Mouse (Mus musculus) ovary, postnatal 14 days (tissue): ENCODE measurements around the gene Ikbkg.
"Not testable (repeated sequence)": the region's sequence is repeated elsewhere in the genome, so short reads cannot be mapped to it uniquely, and the experiment has no call there.

Experiments used
- DNase-seq: peaks from one replicate; pipeline ENCODE4 v3.0.0; 2022; ENCODE audit warnings: low spot score

Gene Ikbkg

GRCm38 (mm10) chrX:74392535-74393443 is at the start of gene Ikbkg, which contains the start of gene Fam3a:
Gene Ikbkg (plus strand): TSS chrX:74393290.
Gene Fam3a (minus strand): TSS chrX:74393272.
- DNase-seq = peak; percentile 55

GRCm38 (mm10) chrX:74352645-74353466 is 40.2 kb upstream of the Ikbkg start:
- no peak for DNase-seq

GRCm38 (mm10) chrX:74353467-74353770 is 39.7 kb upstream of the Ikbkg start, which contains the start of gene Lage3:
Gene Lage3 (minus strand): TSS chrX:74353618.
- peak; percentile 52 for DNase-seq

GRCm38 (mm10) chrX:74357069-74357468 is 36.0 kb upstream of the Ikbkg start:
- DNase-seq = not testable (repeated sequence)

GRCm38 (mm10) chrX:74359171-74359570 is 33.9 kb upstream of the Ikbkg start:
- DNase-seq = no peak

- no peak for DNase-seq
These were observed 25.6 kb upstream of the Ikbkg start for GRCm38 (mm10) chrX:74367512-74367911.

- peak; percentile 41 for DNase-seq
These were observed 24.7 kb upstream of the Ikbkg start for GRCm38 (mm10) chrX:74368209-74368909.

- peak; percentile 66 for DNase-seq
These were observed 20.1 kb upstream of the Ikbkg start, which contains the start of the genes Ubl4a and Slc10a3 for GRCm38 (mm10) chrX:74372888-74373549. Gene Ubl4a (minus strand): TSS chrX:74373218. Gene Slc10a3 (minus strand): TSS chrX:74373349.

- DNase-seq = no peak
These were observed 8.6 kb upstream of the Ikbkg start for GRCm38 (mm10) chrX:74384451-74384850.

GRCm38 (mm10) chrX:74388153-74388552 is 4.9 kb upstream of the Ikbkg start:
- no peak for DNase-seq

GRCm38 (mm10) chrX:74400136-74400535 is 7.0 kb downstream of the Ikbkg start:
- no peak for DNase-seq

GRCm38 (mm10) chrX:74408340-74408739 is 15.2 kb downstream of the Ikbkg start:
- no peak for DNase-seq

- DNase-seq = peak; percentile 63
These were observed 20.3 kb downstream of the Ikbkg start for GRCm38 (mm10) chrX:74413377-74413776.

- DNase-seq = no peak
These were observed 31.4 kb downstream of the Ikbkg start for GRCm38 (mm10) chrX:74424443-74424842.

GRCm38 (mm10) chrX:74425195-74425594 is 32.1 kb downstream of the Ikbkg start:
- peak; percentile 18 for DNase-seq

GRCm38 (mm10) chrX:74426256-74426655 is 33.2 kb downstream of the Ikbkg start:
- no peak for DNase-seq

GRCm38 (mm10) chrX:74427116-74427515 is 34.0 kb downstream of the Ikbkg start:
- no peak for DNase-seq

GRCm38 (mm10) chrX:74428146-74428825 is 35.2 kb downstream of the Ikbkg start:
- DNase-seq = no peak

GRCm38 (mm10) chrX:74428826-74429276 is 35.8 kb downstream of the Ikbkg start, which contains the start of gene G6pdx:
Gene G6pdx (minus strand): TSS chrX:74429194.
- DNase-seq = peak; percentile 72

- DNase-seq = peak; percentile 41
These were observed 36.3 kb downstream of the Ikbkg start for GRCm38 (mm10) chrX:74429290-74429821.
